Mouse (Mus musculus): ENCODE results near the gene Frmd5. TPM values are rescaled to one million over a fixed set of nuclear protein-coding genes. Genes with fewer than 3 reads are reported as not detected.

Gene Frmd5
- polyA plus RNA-seq, 1 experiment from 2014 or later = 24.2 TPM

Other genes with a start within 250 kb of the Frmd5 start
- 18.0 and 19.0 TPM in 2 replicates for gene Casc4, start 59.9 kb upstream of the Frmd5 start, polyA plus RNA-seq (2014; fragmentation: Nextera tagmentation; extraction: Ambion mirVana)
- 40.8 and 43.9 TPM in 2 replicates for gene Ctdspl2, start 148.9 kb upstream of the Frmd5 start, polyA plus RNA-seq (2014; fragmentation: Nextera tagmentation; extraction: Ambion mirVana)
- 0.09 TPM in 1 of 2 replicates, not detected in the other for gene Mageb3, start 149.0 kb upstream of the Frmd5 start, polyA plus RNA-seq (2014; fragmentation: Nextera tagmentation; extraction: Ambion mirVana)
- 13.9 and 15.9 TPM in 2 replicates for gene Eif3j1, start 221.5 kb upstream of the Frmd5 start, polyA plus RNA-seq (2014; fragmentation: Nextera tagmentation; extraction: Ambion mirVana)